25 mouse cellular contexts compared by ENCODE assay signal in genomic region chr7:70047415-70047753, GRCm38 (mm10).
DNase-seq lines count a peak whose midpoint lies in the region; ATAC-seq and TF ChIP-seq lines count a peak whose summit lies in the region.
"Had no signal": no experiment of that assay in that cellular context is flagged by ENCODE, and none has a peak within 500 bp of the region (broad histone marks: within the 10 kb centered on the region; RNA-seq: fewer than 3 reads in every experiment).

No protein-coding gene starts in this region.

- no peak overlapping the region for H3K4me2 ChIP-seq in forebrain, embryonic 14.5 days (ENCODE audit: low read length)
- H3K4me2 ChIP-seq in hindbrain, embryonic 13.5 days, result no peak overlapping the region
- H3K4me2 ChIP-seq in hindbrain, postnatal 0 days (ENCODE audit: low read depth, low read length), result no peak overlapping the region
- H3K4me2 ChIP-seq in midbrain, embryonic 13.5 days (replicated peaks), result no peak overlapping the region
- H3K4me2 ChIP-seq in midbrain, embryonic 16.5 days (ENCODE audit: low read length), result no peak overlapping the region
- H3K4me2 ChIP-seq: heart, embryonic 13.5 days; hindbrain, embryonic 15.5 days had no signal

- no peak overlapping the region for H3K27ac ChIP-seq in forebrain, embryonic 14.5 days (ENCODE audit: low read depth, low read length)
- no peak overlapping the region for H3K27ac ChIP-seq in forebrain, embryonic 10.5 days
- H3K27ac ChIP-seq in hindbrain, embryonic 13.5 days, result peak overlapping the region; percentile 35; the same call in 1 of the 2 replicates
- no peak overlapping the region for H3K27ac ChIP-seq in hindbrain, postnatal 0 days
- H3K27ac ChIP-seq in midbrain, embryonic 13.5 days, result peak overlapping the region; percentile 12; the same call in 1 of the 2 replicates
- no peak overlapping the region for H3K27ac ChIP-seq in midbrain, embryonic 16.5 days (ENCODE audit: low read length)
- H3K27ac ChIP-seq: gastrocnemius, adult 2 months; heart, embryonic 10.5 days; heart, embryonic 13.5 days; hindbrain, embryonic 15.5 days had no signal

- no peaks in the 10 kb centered on the region for H3K36me3 ChIP-seq in forebrain, embryonic 14.5 days (ENCODE audit: control insufficient read depth, insufficient read depth, low read length)
- no peaks in the 10 kb centered on the region for H3K36me3 ChIP-seq in forebrain, embryonic 10.5 days (replicated peaks)
- no peaks in the 10 kb centered on the region for H3K36me3 ChIP-seq in hindbrain, embryonic 13.5 days
- H3K36me3 ChIP-seq in hindbrain, postnatal 0 days (ENCODE audit: insufficient read depth, low read length), result no peaks in the 10 kb centered on the region
- H3K36me3 ChIP-seq in midbrain, embryonic 13.5 days, result no peaks in the 10 kb centered on the region
- H3K36me3 ChIP-seq in midbrain, embryonic 16.5 days (ENCODE audit: control insufficient read depth, insufficient read depth, low read length), result no peaks in the 10 kb centered on the region
- H3K36me3 ChIP-seq: G1E; heart, embryonic 10.5 days; heart, embryonic 13.5 days; hindbrain, embryonic 15.5 days had no signal

- in situ Hi-C loops in Patski (cut with MboI; ENCODE audit: low pct_unique_long_range_greater_than_20kb), result no loop called here

- POLR2A ChIA-PET in Patski (lab: Charles Lee), result no interaction called here

- peak; percentile 18; the same call in 1 of the 2 replicates for ATAC-seq in forebrain, embryonic 14.5 days
- peak; percentile 65 for ATAC-seq in hindbrain, embryonic 13.5 days (ENCODE audit: low FRiP score)
- ATAC-seq in hindbrain, postnatal 0 days, result no peak; the same call in 1 of the 2 replicates
- ATAC-seq in midbrain, embryonic 13.5 days, result no peak
- no peak; the same call in 1 of the 2 replicates for ATAC-seq in midbrain, embryonic 16.5 days
- ATAC-seq in Patski, result peak; percentile 97
- ATAC-seq: inflammation-experienced regulatory T-cells, adult 6 months; intestine, embryonic 16.5 days had no signal

- H3K27me3 ChIP-seq in forebrain, embryonic 14.5 days (replicated peaks; ENCODE audit: control insufficient read depth, insufficient read depth, low read length), result no peaks in the 10 kb centered on the region
- peaks cover 7% of the 10 kb centered on the region; the same call in 1 of the 2 replicates for H3K27me3 ChIP-seq in forebrain, embryonic 10.5 days (ENCODE audit: poor library complexity, severe bottlenecking)
- H3K27me3 ChIP-seq in hindbrain, embryonic 13.5 days, result no peaks in the 10 kb centered on the region
- no peaks in the 10 kb centered on the region for H3K27me3 ChIP-seq in hindbrain, postnatal 0 days (ENCODE audit: insufficient read depth, low read length)
- H3K27me3 ChIP-seq in midbrain, embryonic 13.5 days, result no peaks in the 10 kb centered on the region
- H3K27me3 ChIP-seq in midbrain, embryonic 16.5 days (ENCODE audit: control insufficient read depth, insufficient read depth, low read depth, low read length), result no peaks in the 10 kb centered on the region
- H3K27me3 ChIP-seq in Patski, result no peaks in the 10 kb centered on the region
- H3K27me3 ChIP-seq: CH12.LX; heart, embryonic 13.5 days; hindbrain, embryonic 15.5 days had no signal

- CTCF ChIA-PET in Patski (lab: Charles Lee), result no interaction called here

- no peak overlapping the region for H3K9ac ChIP-seq in forebrain, embryonic 14.5 days (ENCODE audit: low read length)
- no peak overlapping the region for H3K9ac ChIP-seq in hindbrain, embryonic 13.5 days
- H3K9ac ChIP-seq in hindbrain, postnatal 0 days (replicated peaks; ENCODE audit: low read length), result no peak overlapping the region
- no peak overlapping the region for H3K9ac ChIP-seq in midbrain, embryonic 13.5 days (replicated peaks)
- H3K9ac ChIP-seq in midbrain, embryonic 16.5 days (ENCODE audit: low read depth, low read length), result no peak overlapping the region
- H3K9ac ChIP-seq: forebrain, postnatal 0 days; heart, embryonic 13.5 days; hindbrain, embryonic 15.5 days had no signal

- no peak for DNase-seq in forebrain, embryonic 14.5 days (ENCODE audit: low spot score)
- no peak for DNase-seq in forebrain, embryonic 10.5 days (ENCODE audit: extremely low spot score, low spot score)
- DNase-seq in hindbrain, postnatal 0 days (ENCODE audit: low spot score), result no peak
- DNase-seq in Patski (ENCODE audit: low read depth, low spot score), result peak; percentile 44
- DNase-seq: adrenal gland, adult 8-10 months; adrenal gland, postnatal 36 days; B cell, adult 2 months; cerebellum, adult 18-20 months; cerebellum, adult 9-10 months; gastrocnemius, adult 2 months; heart, adult 18-20 months; heart, postnatal 14 days; heart, postnatal 4 days; kidney, adult 18-20 months had no signal

- WGBS in forebrain, embryonic 14.5 days, result 95% methylated on average over 5 of the region's 5 CpGs
- 96% methylated on average over 5 of the region's 5 CpGs for WGBS in forebrain, embryonic 10.5 days
- WGBS in hindbrain, embryonic 13.5 days, result 75% methylated on average over 5 of the region's 5 CpGs
- 71% methylated on average over 5 of the region's 5 CpGs for WGBS in hindbrain, postnatal 0 days
- 89% methylated on average over 5 of the region's 5 CpGs for WGBS in midbrain, embryonic 13.5 days
- 87% methylated on average over 5 of the region's 5 CpGs for WGBS in midbrain, embryonic 16.5 days

- no peak overlapping the region for H3K4me3 ChIP-seq in forebrain, embryonic 14.5 days (ENCODE audit: low read depth, low read length)
- H3K4me3 ChIP-seq in forebrain, embryonic 10.5 days, result no peak overlapping the region
- no peak overlapping the region for H3K4me3 ChIP-seq in hindbrain, embryonic 13.5 days
- no peak overlapping the region for H3K4me3 ChIP-seq in hindbrain, postnatal 0 days (ENCODE audit: low read length)
- H3K4me3 ChIP-seq in midbrain, embryonic 13.5 days (replicated peaks), result no peak overlapping the region
- H3K4me3 ChIP-seq in midbrain, embryonic 16.5 days (ENCODE audit: low read depth, low read length), result no peak overlapping the region
- H3K4me3 ChIP-seq: gastrocnemius, adult 2 months; heart, embryonic 10.5 days; heart, embryonic 13.5 days; hindbrain, embryonic 15.5 days had no signal

- no peaks in the 10 kb centered on the region for H3K9me3 ChIP-seq in forebrain, embryonic 14.5 days (replicated peaks; ENCODE audit: control insufficient read depth, low read length)
- no peaks in the 10 kb centered on the region for H3K9me3 ChIP-seq in forebrain, embryonic 10.5 days
- H3K9me3 ChIP-seq in hindbrain, embryonic 13.5 days, result no peaks in the 10 kb centered on the region
- no peaks in the 10 kb centered on the region for H3K9me3 ChIP-seq in hindbrain, postnatal 0 days (ENCODE audit: low read length)
- no peaks in the 10 kb centered on the region for H3K9me3 ChIP-seq in midbrain, embryonic 13.5 days
- no peaks in the 10 kb centered on the region for H3K9me3 ChIP-seq in midbrain, embryonic 16.5 days (replicated peaks; ENCODE audit: control insufficient read depth, low read length, poor library complexity, severe bottlenecking)
- H3K9me3 ChIP-seq: heart, embryonic 10.5 days; heart, embryonic 13.5 days; hindbrain, embryonic 15.5 days had no signal

- TF ChIP-seq CTCF in hindbrain, postnatal 0 days (IDR thresholded peaks at IDR 0.05; ENCODE audit: low read depth), result no peak
- no peak for TF ChIP-seq CTCF in Patski (IDR thresholded peaks at IDR 0.05)

- peaks cover 4% of the 10 kb centered on the region; the same call in 1 of the 2 replicates for H3K4me1 ChIP-seq in forebrain, embryonic 14.5 days (ENCODE audit: control insufficient read depth, insufficient read depth, low read length)
- no peaks in the 10 kb centered on the region for H3K4me1 ChIP-seq in forebrain, embryonic 10.5 days
- 0 out of 2 replicates have a peak, but pooled peaks cover 10% of the 10 kb centered on the region for H3K4me1 ChIP-seq in hindbrain, embryonic 13.5 days (replicated peaks)
- H3K4me1 ChIP-seq in hindbrain, postnatal 0 days (ENCODE audit: insufficient read depth, low read length), result no peaks in the 10 kb centered on the region
- 0 out of 2 replicates have a peak, but pooled peaks cover 3% of the 10 kb centered on the region for H3K4me1 ChIP-seq in midbrain, embryonic 13.5 days (replicated peaks)
- no peaks in the 10 kb centered on the region for H3K4me1 ChIP-seq in midbrain, embryonic 16.5 days (ENCODE audit: control insufficient read depth, insufficient read depth, low read length)
- H3K4me1 ChIP-seq: heart, embryonic 10.5 days; heart, embryonic 13.5 days had no signal

Comparison
In these comparisons a context has a peak if more than half of its experiments do, and no peak if none do; other contexts are left out.
1. ATAC-seq: peak in forebrain, embryonic 14.5 days (single experiment), hindbrain, embryonic 13.5 days (single experiment) and Patski (single experiment); none in hindbrain, postnatal 0 days (single experiment), midbrain, embryonic 13.5 days (single experiment) and midbrain, embryonic 16.5 days (single experiment).
2. H3K27ac ChIP-seq: peak in hindbrain, embryonic 13.5 days (single experiment) and midbrain, embryonic 13.5 days (single experiment); none in forebrain, embryonic 14.5 days (single experiment), forebrain, embryonic 10.5 days (single experiment), hindbrain, postnatal 0 days (single experiment) and midbrain, embryonic 16.5 days (single experiment).